Mouse (Mus musculus): ENCODE data around the gene Camsap2. TPM values are rescaled to one million over a fixed set of nuclear protein-coding genes. Genes with fewer than 3 reads are reported as not detected.
A peak's percentile ranks its signal among the peaks of the same experiment; 100 is the strongest.

Gene Camsap2
- polyA plus RNA-seq, 1 experiment = 2.4 TPM

GRCm38 (mm10) chr1:136260635-136261238, 85.2 kb downstream of the Camsap2 start, which contains the start of gene Gpr25:
Gene Gpr25, minus strand, starts transcription at chr1:136260873.
- 15% methylated on average over 28 of the region's 28 CpGs for WGBS
- Histone ChIP-seq H3K27me3 (ENCODE audit: control insufficient read depth, insufficient read depth, low read length) (peaks cover 30% of the 10 kb centered on the region), H3K4me1 (ENCODE audit: control insufficient read depth, insufficient read depth, insufficient read length, low read length) (peaks cover 11% of the 10 kb centered on the region)

GRCm38 (mm10) chr1:136259893-136260634, 85.8 kb downstream of the Camsap2 start:
- TF ChIP-seq POLR2A (IDR thresholded peaks at IDR 0.05; ENCODE audit: low read depth, low read length) = no peak
- no peak for TF ChIP-seq CTCF (IDR thresholded peaks at IDR 0.05; ENCODE audit: extremely low read depth, insufficient read length, insufficient replicate concordance, low read depth, low read length)
- peaks cover 11% of the 10 kb centered on the region for H3K4me1 ChIP-seq (ENCODE audit: control insufficient read depth, insufficient read depth, insufficient read length, low read length)
- WGBS = 1% methylated on average over 95 of the region's 95 CpGs
- no peak overlapping the region for H3K27ac ChIP-seq (ENCODE audit: insufficient read depth, low read depth, low read length)
- H3K4me3 ChIP-seq (ENCODE audit: low read depth, low read length) = peak overlapping the region; percentile 59
- no peaks in the 10 kb centered on the region for H3K36me3 ChIP-seq (ENCODE audit: control insufficient read depth, insufficient read depth, low read length)
- H3K27me3 ChIP-seq (ENCODE audit: control insufficient read depth, insufficient read depth, low read length) = peaks cover 34% of the 10 kb centered on the region

More at GRCm38 (mm10) chr1:136260635-136261238, 85.2 kb downstream of the Camsap2 start, which contains the start of gene Gpr25:
- Histone ChIP-seq H3K36me3 (ENCODE audit: control insufficient read depth, insufficient read depth, low read length) (no peaks in the 10 kb centered on the region), H3K4me3 (ENCODE audit: low read depth, low read length) (peak within 1 kb of the TSS; percentile 59), H3K27ac (ENCODE audit: insufficient read depth, low read depth, low read length) (no peak within 1 kb of the TSS)
- no peak for TF ChIP-seq POLR2A (IDR thresholded peaks at IDR 0.05; ENCODE audit: low read depth, low read length)
- TF ChIP-seq CTCF (IDR thresholded peaks at IDR 0.05; ENCODE audit: extremely low read depth, insufficient read length, insufficient replicate concordance, low read depth, low read length) = no peak

- peaks cover 11% of the 10 kb centered on the region for H3K4me1 ChIP-seq (ENCODE audit: control insufficient read depth, insufficient read depth, insufficient read length, low read length)
- WGBS = 2% methylated on average over 16 of the region's 16 CpGs
- no peak for TF ChIP-seq CTCF (IDR thresholded peaks at IDR 0.05; ENCODE audit: extremely low read depth, insufficient read length, insufficient replicate concordance, low read depth, low read length)
- TF ChIP-seq POLR2A (IDR thresholded peaks at IDR 0.05; ENCODE audit: low read depth, low read length) = no peak
- H3K36me3 ChIP-seq (ENCODE audit: control insufficient read depth, insufficient read depth, low read length) = no peaks in the 10 kb centered on the region
- H3K27me3 ChIP-seq (ENCODE audit: control insufficient read depth, insufficient read depth, low read length) = peaks cover 34% of the 10 kb centered on the region
- H3K27ac ChIP-seq (ENCODE audit: insufficient read depth, low read depth, low read length) = no peak overlapping the region
- peak overlapping the region; percentile 59 for H3K4me3 ChIP-seq (ENCODE audit: low read depth, low read length)
Observed at GRCm38 (mm10) chr1:136259543-136259892, 86.4 kb downstream of the Camsap2 start.

GRCm38 (mm10) chr1:136258495-136258894, 87.4 kb downstream of the Camsap2 start:
- H3K4me3 ChIP-seq (ENCODE audit: low read depth, low read length) = no peak overlapping the region
- H3K36me3 ChIP-seq (ENCODE audit: control insufficient read depth, insufficient read depth, low read length) = no peaks in the 10 kb centered on the region
- peaks cover 32% of the 10 kb centered on the region for H3K27me3 ChIP-seq (ENCODE audit: control insufficient read depth, insufficient read depth, low read length)
- 75% methylated on average over 9 of the region's 9 CpGs for WGBS
- H3K4me1 ChIP-seq (ENCODE audit: control insufficient read depth, insufficient read depth, insufficient read length, low read length) = peaks cover 11% of the 10 kb centered on the region
- H3K27ac ChIP-seq (ENCODE audit: insufficient read depth, low read depth, low read length) = no peak overlapping the region
- TF ChIP-seq POLR2A (IDR thresholded peaks at IDR 0.05; ENCODE audit: low read depth, low read length) (no peak), CTCF (IDR thresholded peaks at IDR 0.05; ENCODE audit: extremely low read depth, insufficient read length, insufficient replicate concordance, low read depth, low read length) (no peak)

- TF ChIP-seq CTCF (IDR thresholded peaks at IDR 0.05; ENCODE audit: extremely low read depth, insufficient read length, insufficient replicate concordance, low read depth, low read length) (no peak), POLR2A (IDR thresholded peaks at IDR 0.05; ENCODE audit: low read depth, low read length) (no peak)
Observed at GRCm38 (mm10) chr1:136255657-136256056, 90.2 kb downstream of the Camsap2 start.

GRCm38 (mm10) chr1:136255174-136255573, 90.7 kb downstream of the Camsap2 start:
- Histone ChIP-seq H3K36me3 (ENCODE audit: control insufficient read depth, insufficient read depth, low read length) (no peaks in the 10 kb centered on the region), H3K27ac (ENCODE audit: insufficient read depth, low read depth, low read length) (no peak overlapping the region), H3K27me3 (ENCODE audit: control insufficient read depth, insufficient read depth, low read length) (peaks cover 24% of the 10 kb centered on the region), H3K4me3 (ENCODE audit: low read depth, low read length) (no peak overlapping the region), H3K4me1 (ENCODE audit: control insufficient read depth, insufficient read depth, insufficient read length, low read length) (peaks cover 7% of the 10 kb centered on the region)
- 42% methylated on average over 6 of the region's 6 CpGs for WGBS
- no peak for TF ChIP-seq POLR2A (IDR thresholded peaks at IDR 0.05; ENCODE audit: low read depth, low read length)
- TF ChIP-seq CTCF (IDR thresholded peaks at IDR 0.05; ENCODE audit: extremely low read depth, insufficient read length, insufficient replicate concordance, low read depth, low read length) = no peak

More at GRCm38 (mm10) chr1:136255657-136256056, 90.2 kb downstream of the Camsap2 start:
- peaks cover 28% of the 10 kb centered on the region for H3K27me3 ChIP-seq (ENCODE audit: control insufficient read depth, insufficient read depth, low read length)
- H3K27ac ChIP-seq (ENCODE audit: insufficient read depth, low read depth, low read length) = no peak overlapping the region
- H3K36me3 ChIP-seq (ENCODE audit: control insufficient read depth, insufficient read depth, low read length) = no peaks in the 10 kb centered on the region
- H3K4me1 ChIP-seq (ENCODE audit: control insufficient read depth, insufficient read depth, insufficient read length, low read length) = peaks cover 9% of the 10 kb centered on the region
- WGBS = 60% methylated on average over 8 of the region's 8 CpGs
- no peak overlapping the region for H3K4me3 ChIP-seq (ENCODE audit: low read depth, low read length)

GRCm38 (mm10) chr1:136254503-136255065, 91.3 kb downstream of the Camsap2 start:
- 78% methylated on average over 10 of the region's 10 CpGs for WGBS

More at GRCm38 (mm10) chr1:136254503-136255065, 91.3 kb downstream of the Camsap2 start:
- Histone ChIP-seq H3K4me3 (ENCODE audit: low read depth, low read length) (no peak overlapping the region), H3K27ac (ENCODE audit: insufficient read depth, low read depth, low read length) (no peak overlapping the region), H3K36me3 (ENCODE audit: control insufficient read depth, insufficient read depth, low read length) (no peaks in the 10 kb centered on the region), H3K27me3 (ENCODE audit: control insufficient read depth, insufficient read depth, low read length) (peaks cover 19% of the 10 kb centered on the region), H3K4me1 (ENCODE audit: control insufficient read depth, insufficient read depth, insufficient read length, low read length) (peaks cover under 1% of the 10 kb centered on the region)
- TF ChIP-seq CTCF (IDR thresholded peaks at IDR 0.05; ENCODE audit: extremely low read depth, insufficient read length, insufficient replicate concordance, low read depth, low read length) (no peak), POLR2A (IDR thresholded peaks at IDR 0.05; ENCODE audit: low read depth, low read length) (no peak)

All from small intestine, adult 2 months (tissue).